Mouse (Mus musculus): ENCODE measurements around the gene Tle6. TPM values are rescaled to one million over a fixed set of nuclear protein-coding genes. Genes with fewer than 3 reads are reported as not detected.
A peak's percentile ranks its signal among the peaks of the same experiment; 100 is the strongest.

Gene Tle6
- polyA plus RNA-seq, 1 experiment from 2014 or later: 3.5 TPM

GRCm38 (mm10) chr10:81588739-81589138 is 12.1 kb downstream of the Tle6 start:
- H3K36me3 ChIP-seq (ENCODE audit: control insufficient read depth, insufficient read depth): no peaks in the 10 kb centered on the region
- WGBS (ENCODE audit: insufficient replicate concordance): 49% methylated on average over 7 of the region's 7 CpGs
- no peak for ATAC-seq (ENCODE audit: low read depth)
- H3K27me3 ChIP-seq (ENCODE audit: control insufficient read depth, insufficient read depth, low read depth, low read length): no peaks in the 10 kb centered on the region
- no peaks in the 10 kb centered on the region for H3K9me3 ChIP-seq (replicated peaks; ENCODE audit: control insufficient read depth, low read length)
- no peak overlapping the region for H3K4me3 ChIP-seq (ENCODE audit: low read depth, low read length)
- no peaks in the 10 kb centered on the region for H3K4me1 ChIP-seq (ENCODE audit: control insufficient read depth, low read depth, low read length)
- H3K4me2 ChIP-seq (ENCODE audit: low read depth, low read length): no peak overlapping the region
- no peak overlapping the region for H3K9ac ChIP-seq (ENCODE audit: low read depth, low read length)
- no peak overlapping the region for H3K27ac ChIP-seq (ENCODE audit: low read length)

- WGBS (ENCODE audit: insufficient replicate concordance): 43% methylated on average over 6 of the region's 6 CpGs
- no peak overlapping the region for H3K4me3 ChIP-seq (ENCODE audit: low read depth, low read length)
- H3K4me2 ChIP-seq (ENCODE audit: low read depth, low read length): no peak overlapping the region
- no peaks in the 10 kb centered on the region for H3K9me3 ChIP-seq (replicated peaks; ENCODE audit: control insufficient read depth, low read length)
- H3K27me3 ChIP-seq (ENCODE audit: control insufficient read depth, insufficient read depth, low read depth, low read length): peaks cover 8% of the 10 kb centered on the region; the same call in 1 of the 2 replicates
- H3K9ac ChIP-seq (ENCODE audit: low read depth, low read length): no peak overlapping the region
- H3K27ac ChIP-seq (ENCODE audit: low read length): no peak overlapping the region
- H3K4me1 ChIP-seq (ENCODE audit: control insufficient read depth, low read depth, low read length): no peaks in the 10 kb centered on the region; the same call in 1 of the 2 replicates
- ATAC-seq (ENCODE audit: low read depth): no peak
- H3K36me3 ChIP-seq (ENCODE audit: control insufficient read depth, insufficient read depth): no peaks in the 10 kb centered on the region
Measured at GRCm38 (mm10) chr10:81583347-81583746, 17.5 kb downstream of the Tle6 start.

- Histone ChIP-seq H3K27me3 (ENCODE audit: control insufficient read depth, insufficient read depth, low read depth, low read length) (peaks cover 23% of the 10 kb centered on the region), H3K9ac (ENCODE audit: low read depth, low read length) (no peak overlapping the region), H3K4me1 (ENCODE audit: control insufficient read depth, low read depth, low read length) (peaks cover 3% of the 10 kb centered on the region), H3K4me2 (ENCODE audit: low read depth, low read length) (no peak overlapping the region), H3K9me3 (replicated peaks; ENCODE audit: control insufficient read depth, low read length) (no peaks in the 10 kb centered on the region), H3K4me3 (ENCODE audit: low read depth, low read length) (no peak overlapping the region), H3K27ac (ENCODE audit: low read length) (no peak overlapping the region), H3K36me3 (ENCODE audit: control insufficient read depth, insufficient read depth) (no peaks in the 10 kb centered on the region)
- ATAC-seq (ENCODE audit: low read depth): peak; percentile 24
- WGBS (ENCODE audit: insufficient replicate concordance): 23% methylated on average over 25 of the region's 25 CpGs
Measured at GRCm38 (mm10) chr10:81580441-81581070, 20.3 kb downstream of the Tle6 start.

GRCm38 (mm10) chr10:81579967-81580366 is 20.9 kb downstream of the Tle6 start:
- Histone ChIP-seq H3K27ac (ENCODE audit: low read length) (no peak overlapping the region), H3K4me2 (ENCODE audit: low read depth, low read length) (no peak overlapping the region), H3K27me3 (ENCODE audit: control insufficient read depth, insufficient read depth, low read depth, low read length) (peaks cover 29% of the 10 kb centered on the region), H3K4me3 (ENCODE audit: low read depth, low read length) (no peak overlapping the region), H3K9ac (ENCODE audit: low read depth, low read length) (no peak overlapping the region), H3K9me3 (replicated peaks; ENCODE audit: control insufficient read depth, low read length) (no peaks in the 10 kb centered on the region), H3K4me1 (ENCODE audit: control insufficient read depth, low read depth, low read length) (peaks cover 9% of the 10 kb centered on the region), H3K36me3 (ENCODE audit: control insufficient read depth, insufficient read depth) (no peaks in the 10 kb centered on the region)
- ATAC-seq (ENCODE audit: low read depth): no peak
- WGBS (ENCODE audit: insufficient replicate concordance): 36% methylated on average over 4 of the region's 4 CpGs

GRCm38 (mm10) chr10:81575695-81576094 is 25.2 kb downstream of the Tle6 start:
- Histone ChIP-seq H3K4me1 (ENCODE audit: control insufficient read depth, low read depth, low read length) (peaks cover 38% of the 10 kb centered on the region), H3K9me3 (replicated peaks; ENCODE audit: control insufficient read depth, low read length) (no peaks in the 10 kb centered on the region), H3K27ac (ENCODE audit: low read length) (no peak overlapping the region), H3K4me2 (ENCODE audit: low read depth, low read length) (peak overlapping the region; percentile 70), H3K4me3 (ENCODE audit: low read depth, low read length) (peak overlapping the region; percentile 58), H3K27me3 (ENCODE audit: control insufficient read depth, insufficient read depth, low read depth, low read length) (peaks cover 38% of the 10 kb centered on the region), H3K9ac (ENCODE audit: low read depth, low read length) (no peak overlapping the region; the same call in 1 of the 2 replicates), H3K36me3 (ENCODE audit: control insufficient read depth, insufficient read depth) (no peaks in the 10 kb centered on the region)
- ATAC-seq (ENCODE audit: low read depth): no peak
- WGBS (ENCODE audit: insufficient replicate concordance): 10% methylated on average over 6 of the region's 6 CpGs

- no peak for ATAC-seq (ENCODE audit: low read depth)
- Histone ChIP-seq H3K4me1 (ENCODE audit: control insufficient read depth, low read depth, low read length) (peaks cover 43% of the 10 kb centered on the region), H3K4me3 (ENCODE audit: low read depth, low read length) (peak overlapping the region; percentile 58), H3K9me3 (replicated peaks; ENCODE audit: control insufficient read depth, low read length) (no peaks in the 10 kb centered on the region), H3K27me3 (ENCODE audit: control insufficient read depth, insufficient read depth, low read depth, low read length) (peaks cover 35% of the 10 kb centered on the region), H3K9ac (ENCODE audit: low read depth, low read length) (peak overlapping the region; percentile 48), H3K36me3 (ENCODE audit: control insufficient read depth, insufficient read depth) (no peaks in the 10 kb centered on the region), H3K4me2 (ENCODE audit: low read depth, low read length) (peak overlapping the region; percentile 70), H3K27ac (ENCODE audit: low read length) (no peak overlapping the region)
- WGBS (ENCODE audit: insufficient replicate concordance): 0% methylated on average over 28 of the region's 30 CpGs
Measured at GRCm38 (mm10) chr10:81575208-81575631, 25.7 kb downstream of the Tle6 start.

- peaks cover 35% of the 10 kb centered on the region for H3K27me3 ChIP-seq (ENCODE audit: control insufficient read depth, insufficient read depth, low read depth, low read length)
- ATAC-seq (ENCODE audit: low read depth): no peak
- H3K36me3 ChIP-seq (ENCODE audit: control insufficient read depth, insufficient read depth): no peaks in the 10 kb centered on the region
- H3K4me2 ChIP-seq (ENCODE audit: low read depth, low read length): peak within 1 kb of the TSS; percentile 70
- 23% methylated on average over 10 of the region's 10 CpGs for WGBS (ENCODE audit: insufficient replicate concordance)
- H3K4me1 ChIP-seq (ENCODE audit: control insufficient read depth, low read depth, low read length): peaks cover 50% of the 10 kb centered on the region
- peak within 1 kb of the TSS; percentile 58 for H3K4me3 ChIP-seq (ENCODE audit: low read depth, low read length)
- H3K9ac ChIP-seq (ENCODE audit: low read depth, low read length): peak within 1 kb of the TSS; percentile 48
- no peaks in the 10 kb centered on the region for H3K9me3 ChIP-seq (replicated peaks; ENCODE audit: control insufficient read depth, low read length)
- no peak within 1 kb of the TSS for H3K27ac ChIP-seq (ENCODE audit: low read length)
Measured at GRCm38 (mm10) chr10:81574081-81575056, 26.5 kb downstream of the Tle6 start, which contains the start of gene Tle2. Gene Tle2 (plus strand): TSS chr10:81574561.

GRCm38 (mm10) chr10:81572975-81573374 is 27.9 kb downstream of the Tle6 start:
- WGBS (ENCODE audit: insufficient replicate concordance): 25% methylated on average over 9 of the region's 9 CpGs
- Histone ChIP-seq H3K27me3 (ENCODE audit: control insufficient read depth, insufficient read depth, low read depth, low read length) (peaks cover 33% of the 10 kb centered on the region), H3K4me3 (ENCODE audit: low read depth, low read length) (0 out of 2 replicates have a peak overlapping the region, but pooled peaks have one; percentile 7), H3K4me2 (ENCODE audit: low read depth, low read length) (peak overlapping the region; percentile 94), H3K9ac (ENCODE audit: low read depth, low read length) (no peak overlapping the region), H3K36me3 (ENCODE audit: control insufficient read depth, insufficient read depth) (no peaks in the 10 kb centered on the region), H3K4me1 (ENCODE audit: control insufficient read depth, low read depth, low read length) (peaks cover 60% of the 10 kb centered on the region), H3K9me3 (replicated peaks; ENCODE audit: control insufficient read depth, low read length) (no peaks in the 10 kb centered on the region), H3K27ac (ENCODE audit: low read length) (no peak overlapping the region)
- peak; percentile 47 for ATAC-seq (ENCODE audit: low read depth)

Data from liver, embryonic 16.5 days (tissue).